Mouse (Mus musculus) gastrocnemius, postnatal 4 days (tissue): ENCODE measurements around the gene Gsk3b. TPM values are rescaled to one million over a fixed set of nuclear protein-coding genes. Genes with fewer than 3 reads are reported as not detected.
"Not testable (repeated sequence)": the region's sequence is repeated elsewhere in the genome, so short reads cannot be mapped to it uniquely, and the experiment has no call there.

Experiments used
- DNase-seq, 2 experiments: peaks; one replicate each; pipeline ENCODE4 v3.0.0; 2021 to 2022; ENCODE audit warnings: low spot score in 2 of 2, mixed read lengths in 2 of 2
- long read RNA-seq, 2 experiments: library from polyadenylated mRNA; stranded (forward); transcript quantifications; one replicate each; pipeline ENCODE4 v2.0.0; 2021
- total RNA-seq, 2 experiments: library from RNA; stranded (reverse); gene quantifications; 2 replicates each; pipeline ENCODE4 v1.2.3; 2021

Gene Gsk3b
- 10 to 100 TPM; 65.9 to 72.9 TPM for total RNA-seq
- long read RNA-seq, experiment 1, full-length matches to known transcripts = 8 of 13 reads
- long read RNA-seq, experiment 1, partial matches to known transcripts = 0 of 13 reads
- long read RNA-seq, experiment 1, other reads (novel, unspliced or antisense) = 5 of 13 reads
- long read RNA-seq, experiment 2, partial matches to known transcripts = 3 of 5 reads
- long read RNA-seq, experiment 2, other reads (novel, unspliced or antisense) = 2 of 5 reads

DNA sequence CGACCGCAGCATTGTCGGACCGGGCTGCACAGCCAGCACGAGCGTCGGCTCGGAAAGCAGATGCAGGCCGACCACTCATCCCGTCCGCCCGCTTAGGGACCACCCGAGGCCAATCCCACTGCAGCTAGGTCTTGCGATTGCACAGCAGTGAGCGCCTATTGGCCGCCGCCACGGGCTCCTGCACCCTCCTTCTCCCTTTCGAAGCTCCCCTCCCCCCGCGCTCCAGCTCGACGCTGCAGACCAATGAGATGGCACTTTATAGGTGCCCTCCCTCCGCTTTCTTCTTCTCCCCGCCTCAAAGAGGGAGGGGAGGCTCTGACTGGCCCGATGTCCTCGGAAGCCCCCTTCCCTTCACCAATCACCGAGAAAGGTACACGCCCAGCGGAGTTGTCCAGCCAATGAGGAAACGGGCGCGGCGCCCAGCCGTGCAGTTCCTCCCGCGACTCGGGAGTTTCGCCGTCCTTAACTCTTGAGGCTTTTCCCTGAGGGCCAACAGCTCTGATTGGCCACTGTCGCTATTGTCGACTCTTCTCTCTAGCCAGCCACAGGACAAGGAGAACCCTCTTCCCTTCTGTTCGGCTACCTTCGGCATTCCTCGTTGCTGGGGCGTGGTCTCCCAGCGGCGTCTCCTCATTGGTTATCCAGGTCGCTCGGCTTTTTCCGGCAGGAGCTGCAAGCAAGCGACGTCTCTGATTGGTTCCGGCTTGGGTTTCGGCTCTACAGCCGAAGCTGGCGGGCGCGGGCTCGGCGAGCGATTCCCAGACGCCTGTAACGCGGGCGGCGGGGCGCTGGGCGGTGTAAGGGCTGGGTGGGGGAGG, at the start of gene Gsk3b:
Gene Gsk3b, plus strand, starts transcription at position 373 of the 818 bp plus-strand sequence.
- DNase-seq = peak; percentile 95 to 99

DNA sequence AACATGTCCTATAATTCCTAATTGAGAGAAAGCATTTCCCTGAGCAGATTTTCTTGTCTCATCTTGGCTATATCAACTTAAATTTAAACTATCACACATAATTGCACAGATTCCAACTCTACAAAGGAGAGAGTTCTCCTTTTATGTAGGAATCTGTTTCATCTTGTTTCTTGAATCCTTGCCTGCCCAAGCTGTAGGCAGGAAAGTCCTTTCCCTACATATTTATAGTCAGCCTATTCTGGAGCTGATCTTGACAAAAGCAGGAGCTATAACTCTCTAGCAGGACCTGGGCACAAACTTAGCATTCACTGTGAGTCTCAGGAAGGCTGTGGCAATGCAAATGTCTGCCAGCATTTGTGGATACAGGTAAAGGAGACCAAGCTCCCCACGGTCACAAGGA, 46.6 kb upstream of the Gsk3b start:
- no peak for DNase-seq

DNA sequence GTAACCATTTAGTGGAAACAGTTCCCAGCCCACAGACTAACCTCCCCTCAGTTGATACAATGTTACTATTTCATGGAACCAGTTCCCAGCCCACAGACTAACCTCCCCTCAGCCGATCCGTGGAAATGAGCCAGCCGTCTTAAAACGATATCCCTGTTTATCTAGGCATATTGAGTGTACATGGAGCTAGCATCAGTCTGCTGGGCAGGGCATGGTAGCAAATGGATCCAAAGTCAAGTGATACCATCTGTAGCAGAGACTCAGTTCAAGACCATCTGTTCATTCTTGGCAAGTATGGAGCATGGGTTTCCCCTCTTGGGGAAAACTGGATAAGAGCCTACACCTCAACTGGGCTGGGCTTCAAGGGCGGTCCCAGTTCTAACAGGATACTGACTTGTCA, 44.2 kb upstream of the Gsk3b start:
- no peak for DNase-seq

DNA sequence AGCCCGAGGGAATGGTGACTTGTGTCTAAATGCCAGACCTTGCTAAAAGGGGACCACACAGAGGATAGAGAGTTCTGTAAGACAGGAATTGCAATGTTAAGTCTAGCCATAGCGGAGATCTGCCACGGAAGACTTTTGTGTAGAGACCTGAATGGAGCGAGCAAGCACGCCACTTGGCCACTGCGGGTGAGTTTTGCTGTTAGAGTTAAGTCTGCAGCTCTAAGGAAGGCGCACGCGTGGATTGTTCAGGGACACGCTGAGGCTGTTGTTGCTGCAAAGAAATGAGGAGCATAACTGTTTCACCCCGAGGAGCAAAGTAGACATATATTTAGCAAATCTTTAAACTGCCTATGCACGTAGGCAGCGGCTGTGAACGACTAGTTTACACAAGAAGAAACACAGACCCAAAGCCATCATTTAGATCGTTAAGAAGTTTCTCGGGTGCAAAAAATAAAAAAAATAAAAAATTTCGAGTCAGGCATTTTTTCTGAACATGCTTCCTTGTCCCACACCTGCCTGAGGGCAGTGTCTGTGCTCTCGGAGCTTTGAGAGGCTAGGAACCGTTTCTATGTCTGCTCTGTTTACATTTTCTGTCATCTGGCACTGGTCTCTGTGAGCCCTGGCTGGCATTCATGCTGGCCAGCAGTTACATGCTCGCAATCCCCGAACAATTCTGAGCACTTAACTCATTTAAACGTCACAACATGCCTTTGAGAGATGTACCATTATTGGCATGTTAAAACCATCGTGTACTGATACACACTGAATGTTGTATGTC, 40.8 kb upstream of the Gsk3b start:
- no peak for DNase-seq

DNA sequence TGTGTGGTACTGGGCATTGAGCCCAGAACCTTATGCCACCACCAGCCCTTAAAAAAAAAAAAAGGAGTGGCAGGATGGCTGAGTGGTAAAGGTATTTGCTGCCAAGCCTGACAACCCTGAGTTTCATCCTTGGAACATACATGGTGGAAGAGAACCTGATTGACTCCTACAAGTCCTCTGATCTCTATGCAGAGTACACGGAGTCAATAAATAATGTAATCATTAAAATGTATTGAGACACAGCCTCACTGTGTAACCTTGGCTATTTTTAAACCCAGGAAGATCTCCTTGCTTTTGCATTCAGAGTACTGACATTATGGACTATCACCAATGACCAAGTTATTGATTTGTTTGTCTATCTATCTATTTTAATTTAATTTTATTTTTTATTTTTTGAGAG, 30.9 kb upstream of the Gsk3b start:
- no peak for DNase-seq

DNA sequence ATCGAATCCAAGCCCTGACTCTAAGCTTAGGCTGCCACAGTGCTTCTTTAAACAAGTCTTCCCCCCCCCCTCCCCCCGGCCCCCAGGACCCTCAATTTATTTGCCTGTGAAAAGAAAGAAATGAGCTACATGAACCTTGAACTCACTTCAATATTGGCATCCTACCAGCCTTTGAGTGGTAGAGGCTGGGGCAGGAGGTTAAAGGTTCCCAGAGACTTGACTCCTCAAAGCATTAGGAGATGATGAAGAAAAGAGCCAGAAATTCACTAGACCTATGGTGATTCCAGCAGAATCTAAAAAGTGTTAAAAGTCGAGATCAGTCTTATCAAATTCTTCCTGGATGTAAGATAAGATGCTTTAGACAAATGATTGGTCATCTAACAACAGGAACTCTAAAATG, 30.0 kb upstream of the Gsk3b start:
- no peak for DNase-seq

DNA sequence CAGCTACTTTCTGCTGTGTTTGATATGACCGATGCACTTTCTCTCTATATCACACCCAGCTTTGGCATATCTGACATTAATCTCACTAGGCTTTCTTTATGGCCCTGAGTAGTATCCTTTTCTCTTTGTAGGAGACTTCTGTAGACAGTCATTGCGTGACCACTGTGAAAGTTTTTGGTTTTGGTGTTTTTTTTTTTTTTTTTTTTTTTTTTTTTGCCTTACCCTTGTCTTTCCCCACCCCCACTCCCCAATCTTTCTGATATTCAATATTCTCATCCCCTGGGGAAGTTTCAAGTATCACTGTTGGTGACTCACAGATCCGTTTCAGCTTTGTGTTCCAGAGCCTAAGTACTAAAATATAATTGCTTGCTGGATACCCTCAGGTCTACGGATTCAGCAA, 29.2 kb upstream of the Gsk3b start:
- DNase-seq = no peak

DNA sequence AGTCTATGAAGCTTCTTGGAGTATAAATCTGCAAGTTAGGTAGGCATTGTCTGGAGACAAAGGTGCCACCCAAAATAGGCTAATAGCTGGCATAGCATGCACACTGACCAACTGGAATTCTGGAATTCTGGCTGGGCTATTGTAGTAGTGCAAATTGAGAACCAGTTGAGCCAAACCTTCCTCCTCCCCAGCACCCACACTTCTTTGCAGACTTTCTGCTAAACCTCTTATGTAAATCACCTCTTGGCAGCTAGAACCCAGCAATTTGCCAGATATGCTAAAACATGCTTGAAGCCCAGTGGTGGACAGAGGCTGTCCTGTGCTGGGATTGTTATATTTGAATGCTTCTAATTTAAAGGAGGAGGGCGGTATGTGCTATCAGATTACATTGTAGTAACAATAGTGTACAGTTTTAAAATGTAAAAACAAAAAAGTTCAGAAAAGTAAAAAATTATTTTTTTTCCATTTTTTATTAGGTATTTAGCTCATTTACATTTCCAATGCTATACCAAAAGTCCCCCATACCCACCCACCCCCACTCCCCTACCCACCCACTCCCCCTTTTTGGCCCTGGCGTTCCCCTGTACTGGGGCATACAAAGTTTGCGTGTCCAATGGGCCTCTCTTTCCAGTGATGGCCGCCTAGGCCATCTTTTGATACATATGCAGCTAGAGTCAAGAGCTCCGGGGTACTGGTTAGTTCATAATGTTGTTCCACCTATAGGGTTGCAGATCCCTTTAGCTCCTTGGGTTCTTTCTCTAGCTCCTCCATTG, 14.8 kb upstream of the Gsk3b start:
- not testable (repeated sequence) for DNase-seq

DNA sequence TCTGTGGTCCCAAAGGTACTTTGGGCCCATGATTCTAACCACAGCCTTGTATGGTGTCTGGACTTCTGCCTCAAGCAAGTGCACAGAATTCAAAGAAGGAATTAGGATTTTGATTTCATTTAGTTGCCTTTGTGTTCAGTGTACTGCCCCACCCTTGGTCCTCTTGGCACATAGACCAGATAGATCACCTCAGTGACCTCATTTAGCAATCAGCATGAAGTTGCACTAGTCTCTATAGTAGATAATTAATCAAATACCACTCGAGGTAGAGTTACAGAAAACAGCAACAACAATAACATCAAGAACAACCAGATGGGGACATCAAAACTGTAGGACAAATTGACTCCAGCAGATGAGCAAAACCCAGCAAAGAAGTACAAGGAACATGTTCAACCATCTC, 8.6 kb upstream of the Gsk3b start:
- DNase-seq = no peak

DNA sequence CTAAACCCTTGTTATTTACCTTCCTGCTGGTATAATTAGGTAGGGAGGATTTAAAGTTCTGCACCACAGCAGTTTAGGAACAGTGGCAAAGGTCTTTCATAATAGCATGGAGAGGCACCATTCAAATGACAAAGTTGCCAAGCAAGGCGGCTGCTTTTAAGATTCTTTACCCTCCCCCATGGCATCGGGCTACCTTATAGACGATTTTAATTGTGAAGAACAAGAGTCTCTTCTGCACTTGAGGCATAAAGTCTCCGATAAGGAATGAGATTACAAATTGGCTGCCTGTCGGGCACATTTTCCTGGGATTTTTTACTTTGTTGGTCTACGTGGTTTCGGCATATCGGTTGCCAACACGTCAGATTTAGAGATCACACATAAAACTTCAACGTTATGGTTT, 1.6 kb upstream of the Gsk3b start:
- DNase-seq = no peak

DNA sequence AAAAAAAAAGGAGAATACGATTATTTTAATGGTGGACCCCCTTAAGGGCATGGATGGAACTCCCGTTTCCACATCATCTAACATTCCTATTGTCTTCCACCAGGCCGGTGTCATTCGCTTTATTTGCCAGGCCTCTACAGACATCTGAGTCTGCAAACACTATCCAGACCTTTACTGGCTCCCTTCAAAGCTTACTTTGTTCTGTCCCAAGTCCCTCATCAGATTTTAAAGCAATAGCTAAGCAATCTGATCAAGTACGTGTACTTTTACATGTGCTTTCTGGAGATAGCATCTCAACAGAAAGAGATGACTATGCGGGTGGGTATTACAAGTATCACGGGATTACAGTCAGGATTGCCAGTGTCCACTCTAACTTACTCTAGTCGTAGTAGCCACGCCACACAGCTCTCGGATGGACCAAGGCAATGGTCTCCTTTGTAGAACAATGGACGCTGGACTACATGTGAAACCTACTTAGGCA, 1.1 kb upstream of the Gsk3b start:
- DNase-seq = no peak

DNA sequence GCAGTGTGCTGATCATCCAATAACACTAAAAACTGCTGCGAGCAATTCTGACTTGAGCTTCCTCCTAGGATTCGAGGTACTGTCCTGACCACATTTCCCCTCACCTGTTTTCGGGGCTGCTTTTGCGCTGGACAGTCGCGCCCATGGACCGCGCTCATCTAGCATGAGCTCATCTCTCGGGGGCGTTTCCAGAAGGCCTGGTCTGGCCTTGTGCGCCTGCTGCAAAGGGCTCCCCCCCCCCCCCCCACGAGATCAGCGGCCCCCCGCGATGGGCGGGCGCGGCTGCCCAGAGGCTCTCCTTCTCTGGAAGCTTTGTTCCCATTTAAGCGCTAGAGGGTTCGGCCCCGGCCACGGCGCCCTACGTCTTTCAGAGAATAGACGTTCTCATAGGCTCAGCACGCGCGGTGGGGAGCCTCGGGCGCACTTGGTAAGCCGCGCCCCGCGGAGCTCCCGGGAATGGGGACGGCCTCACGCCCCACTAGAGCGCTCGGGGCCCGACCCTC, 624 bp upstream of the Gsk3b start:
- DNase-seq = no peak

DNA sequence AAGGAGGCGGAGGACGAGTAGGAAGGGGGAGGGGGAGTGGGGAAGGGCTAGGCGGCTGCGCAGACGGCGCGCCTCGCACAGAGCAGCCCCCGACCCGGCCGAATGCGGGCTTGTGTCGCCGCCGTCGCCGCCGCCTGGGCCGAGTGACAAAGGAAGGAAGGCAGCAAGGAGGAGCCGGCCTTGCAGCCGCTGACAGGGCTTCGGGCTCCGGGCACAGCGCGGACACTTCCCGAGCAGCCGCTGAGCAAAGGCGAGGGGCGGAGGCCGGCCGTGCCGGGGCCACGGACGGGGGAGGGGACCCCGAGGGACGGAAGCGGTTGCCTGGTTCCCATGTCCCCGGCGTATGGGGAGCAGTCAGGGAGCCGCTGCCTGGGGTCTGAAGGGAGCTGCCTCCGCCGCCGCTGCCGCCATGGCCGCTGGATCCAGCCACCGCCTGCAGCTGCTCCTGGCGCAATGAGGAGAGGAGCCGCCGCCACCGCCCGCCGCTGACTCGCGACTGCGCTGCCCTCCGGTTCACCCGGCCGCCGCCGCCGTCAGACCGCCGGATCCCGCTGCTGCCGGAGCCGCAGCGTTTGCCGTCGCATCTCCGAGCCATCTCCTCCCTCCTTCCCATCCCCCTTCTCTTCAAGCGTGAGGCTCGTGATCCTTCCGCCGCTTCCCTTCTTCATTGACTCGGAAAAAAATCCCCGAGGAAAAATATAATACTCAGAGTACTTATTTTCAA, 808 bp downstream of the Gsk3b start:
- DNase-seq = peak; percentile 79 to 95

DNA sequence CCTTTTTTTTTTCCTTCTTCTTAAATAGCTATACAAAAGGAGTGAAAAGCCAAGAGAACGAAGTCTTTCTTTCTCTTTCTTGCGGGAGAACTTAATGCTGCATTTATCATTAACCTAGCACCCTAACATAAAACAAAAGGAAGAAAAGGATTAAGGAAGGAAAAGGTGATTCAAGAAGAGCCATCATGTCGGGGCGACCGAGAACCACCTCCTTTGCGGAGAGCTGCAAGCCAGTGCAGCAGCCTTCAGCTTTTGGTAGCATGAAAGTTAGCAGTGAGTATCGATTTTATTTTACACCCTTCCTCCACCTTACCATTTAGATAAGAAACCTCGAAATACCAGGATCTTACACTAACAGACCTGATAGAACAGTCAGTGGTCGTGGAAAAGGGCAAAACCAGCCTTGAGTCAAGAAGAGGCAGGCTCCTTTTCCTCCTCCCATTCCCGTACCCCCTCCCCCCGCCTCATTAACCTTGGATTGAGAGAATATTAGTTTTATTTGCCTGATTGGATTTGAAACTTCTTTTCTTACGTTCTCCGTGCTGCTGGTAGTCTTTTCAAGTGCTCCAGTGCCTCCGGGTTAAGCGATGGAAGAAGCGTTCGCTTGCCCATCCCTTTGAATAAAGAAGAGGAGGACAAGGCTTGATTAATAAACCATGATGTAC, 1.7 kb downstream of the Gsk3b start:
- no peak for DNase-seq

DNA sequence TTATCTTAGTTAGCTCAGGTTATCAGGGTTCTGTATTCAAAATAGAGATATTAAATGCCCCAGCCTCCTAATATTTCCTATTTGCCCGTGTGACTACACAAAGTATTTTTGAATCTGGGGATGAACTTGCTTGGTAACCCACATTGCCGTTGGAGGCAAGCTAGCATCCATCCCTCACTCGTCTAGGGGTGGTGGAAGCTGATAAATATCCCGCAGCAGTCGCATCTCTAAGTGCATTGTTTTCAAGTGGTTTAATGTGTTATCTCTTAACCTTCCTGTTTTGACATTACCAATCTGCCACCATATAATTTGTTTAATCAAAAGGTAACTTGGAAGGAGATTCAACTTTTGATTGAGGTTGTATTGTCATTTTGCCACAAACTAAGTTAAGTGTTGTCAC, 2.2 kb downstream of the Gsk3b start:
- no peak for DNase-seq

DNA sequence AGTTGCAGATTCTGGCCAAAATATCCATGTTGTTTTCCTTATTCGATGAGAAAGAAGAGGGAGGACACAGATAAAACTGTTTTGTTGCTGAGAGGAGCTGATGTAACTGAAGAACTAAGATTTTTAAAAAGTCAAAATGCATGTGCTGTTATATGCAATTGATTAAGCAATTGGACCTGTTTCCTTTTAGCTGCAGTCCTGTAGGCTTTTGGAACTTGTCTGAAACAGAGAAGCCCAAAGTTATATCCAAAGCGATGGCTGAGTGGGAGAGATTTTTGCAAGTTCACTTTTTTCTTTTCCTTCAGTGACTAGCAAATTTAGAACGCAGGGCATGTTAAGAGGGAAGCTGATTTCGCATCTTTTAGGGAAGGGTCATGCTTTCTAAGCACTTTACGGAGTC, 2.9 kb downstream of the Gsk3b start:
- DNase-seq = no peak

DNA sequence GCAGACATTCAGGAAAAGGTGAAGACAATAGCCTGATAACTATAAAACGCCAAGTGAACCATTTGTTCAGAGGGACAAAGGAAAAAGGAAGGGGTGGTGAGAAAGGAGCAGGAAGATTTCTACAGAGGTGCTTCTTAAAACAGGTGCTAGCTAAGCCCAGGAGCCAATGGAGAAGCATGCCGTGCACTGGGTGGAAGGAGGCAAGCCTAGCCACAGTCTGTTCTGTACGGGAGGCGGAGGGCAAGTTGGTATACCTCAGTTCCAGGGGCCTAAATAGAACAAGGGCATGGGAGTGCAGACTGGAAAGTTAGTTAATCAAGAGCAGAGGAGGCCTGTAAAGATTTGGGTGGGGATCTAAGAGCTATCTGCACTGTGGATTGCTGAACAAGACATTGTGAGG, 3.8 kb downstream of the Gsk3b start:
- DNase-seq = no peak

DNA sequence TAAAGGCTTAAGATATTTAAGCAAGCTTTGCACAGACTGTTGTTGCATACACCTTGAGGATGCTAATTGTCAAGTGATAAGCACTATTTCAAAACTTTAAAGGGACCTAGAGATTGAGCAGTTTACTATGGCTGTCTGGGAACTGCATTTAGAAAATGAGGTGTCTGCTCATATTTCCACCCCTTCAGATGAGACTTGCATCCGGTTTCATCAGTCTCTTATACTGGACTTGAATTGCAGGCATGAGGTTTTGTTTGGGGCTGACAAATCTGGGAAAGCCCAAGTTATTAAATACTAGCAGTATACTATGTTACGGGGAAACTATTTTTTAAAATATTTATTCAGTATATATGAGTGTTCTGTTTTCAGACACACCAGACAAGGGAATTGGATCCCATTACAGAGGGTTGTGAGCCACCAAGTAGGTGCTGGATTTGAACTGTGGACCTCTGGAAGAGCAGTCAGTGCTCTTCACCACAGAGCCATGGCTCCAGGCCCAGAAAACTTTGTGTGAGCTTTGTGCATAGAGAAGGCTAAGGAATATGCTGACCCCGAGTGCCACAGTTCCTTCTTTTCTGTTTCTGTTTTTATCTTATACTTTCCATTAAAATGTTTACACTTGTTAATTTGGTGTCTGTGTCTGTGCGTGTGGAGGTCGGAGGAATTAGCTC, 6.5 kb downstream of the Gsk3b start:
- no peak for DNase-seq

DNA sequence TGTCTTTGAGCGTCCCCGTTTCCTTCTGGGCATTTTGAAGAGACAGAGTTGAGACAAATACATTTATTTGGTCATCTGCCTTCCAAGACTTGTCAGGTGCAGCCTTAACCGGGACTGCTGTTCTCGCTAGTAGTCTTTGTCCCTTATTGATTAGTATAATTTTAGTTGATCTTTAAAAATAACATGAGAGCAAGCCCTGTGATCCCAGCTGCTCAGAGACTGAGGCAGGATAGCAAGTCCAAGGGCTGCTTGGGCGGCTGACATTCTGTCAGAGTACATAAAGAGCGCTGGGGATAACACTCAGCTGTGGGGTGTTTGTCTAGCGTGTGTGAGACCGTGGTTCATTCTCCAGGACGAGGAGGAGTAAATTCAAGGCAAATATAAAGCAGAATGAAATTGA, 8.7 kb downstream of the Gsk3b start:
- no peak for DNase-seq
